Mouse (Mus musculus): ENCODE measurements around the gene Selenow. TPM values are rescaled to one million over a fixed set of nuclear protein-coding genes. Genes with fewer than 3 reads are reported as not detected.
A peak's percentile ranks its signal among the peaks of the same experiment; 100 is the strongest.

Gene Selenow
- 988 and 1,001 TPM in 2 replicates for polyA plus RNA-seq (2014; fragmentation: Nextera tagmentation; extraction: Ambion mirVana)

- peaks cover 5% of the 10 kb centered on the region for H3K36me3 ChIP-seq (ENCODE audit: control insufficient read depth, insufficient read depth, low read length)
- ATAC-seq (ENCODE audit: low FRiP score) (peak; percentile 96), DNase-seq (ENCODE audit: low spot score) (peak; percentile 96)
These were observed at the start of gene Selenow for GRCm38 (mm10) chr7:15922220-15922773. Gene Selenow (minus strand): TSS chr7:15922402.

GRCm38 (mm10) chr7:15969674-15970073, 47.5 kb upstream of the Selenow start:
- WGBS, result 85% methylated on average over 3 of the region's 3 CpGs
- DNase-seq (ENCODE audit: low spot score) (no peak), ATAC-seq (ENCODE audit: low FRiP score) (no peak)

More at GRCm38 (mm10) chr7:15922220-15922773, at the start of gene Selenow:
- Histone ChIP-seq H3K4me1 (replicated peaks; ENCODE audit: control insufficient read depth, insufficient read depth, low read length) (peaks cover 7% of the 10 kb centered on the region; the same call in 1 of the 2 replicates), H3K27me3 (ENCODE audit: control insufficient read depth, insufficient read depth, low read length) (no peaks in the 10 kb centered on the region), H3K9ac (ENCODE audit: low read depth, low read length) (peak within 1 kb of the TSS; percentile 73), H3K4me2 (replicated peaks; ENCODE audit: low read depth, low read length) (peak within 1 kb of the TSS; percentile 54), H3K9me3 (ENCODE audit: control insufficient read depth, low read length) (no peaks in the 10 kb centered on the region), H3K4me3 (ENCODE audit: low read depth, low read length) (peak within 1 kb of the TSS; percentile 57), H3K27ac (ENCODE audit: low read depth, low read length) (peak within 1 kb of the TSS; percentile 33)
- under 1% methylated on average over 33 of the region's 33 CpGs for WGBS

GRCm38 (mm10) chr7:15968322-15968721, 46.1 kb upstream of the Selenow start:
- DNase-seq (ENCODE audit: low spot score), result no peak
- Histone ChIP-seq H3K36me3 (ENCODE audit: control insufficient read depth, insufficient read depth, low read length) (peaks cover 13% of the 10 kb centered on the region), H3K9ac (ENCODE audit: low read depth, low read length) (no peak overlapping the region), H3K4me1 (replicated peaks; ENCODE audit: control insufficient read depth, insufficient read depth, low read length) (no peaks in the 10 kb centered on the region; the same call in 1 of the 2 replicates), H3K4me3 (ENCODE audit: low read depth, low read length) (no peak overlapping the region), H3K27me3 (ENCODE audit: control insufficient read depth, insufficient read depth, low read length) (no peaks in the 10 kb centered on the region), H3K4me2 (replicated peaks; ENCODE audit: low read depth, low read length) (no peak overlapping the region), H3K27ac (ENCODE audit: low read depth, low read length) (no peak overlapping the region), H3K9me3 (ENCODE audit: control insufficient read depth, low read length) (no peaks in the 10 kb centered on the region)
- ATAC-seq (ENCODE audit: low FRiP score), result no peak
- WGBS, result 85% methylated on average over 8 of the region's 8 CpGs

More at GRCm38 (mm10) chr7:15969674-15970073, 47.5 kb upstream of the Selenow start:
- Histone ChIP-seq H3K4me2 (replicated peaks; ENCODE audit: low read depth, low read length) (no peak overlapping the region), H3K9me3 (ENCODE audit: control insufficient read depth, low read length) (no peaks in the 10 kb centered on the region), H3K9ac (ENCODE audit: low read depth, low read length) (no peak overlapping the region), H3K27me3 (ENCODE audit: control insufficient read depth, insufficient read depth, low read length) (no peaks in the 10 kb centered on the region), H3K27ac (ENCODE audit: low read depth, low read length) (no peak overlapping the region), H3K4me3 (ENCODE audit: low read depth, low read length) (no peak overlapping the region), H3K36me3 (ENCODE audit: control insufficient read depth, insufficient read depth, low read length) (peaks cover 17% of the 10 kb centered on the region), H3K4me1 (replicated peaks; ENCODE audit: control insufficient read depth, insufficient read depth, low read length) (no peaks in the 10 kb centered on the region; the same call in 1 of the 2 replicates)

- Histone ChIP-seq H3K36me3 (ENCODE audit: control insufficient read depth, insufficient read depth, low read length) (peaks cover 13% of the 10 kb centered on the region), H3K9ac (ENCODE audit: low read depth, low read length) (peak within 1 kb of the TSS; percentile 37; the same call in 1 of the 2 replicates), H3K27ac (ENCODE audit: low read depth, low read length) (no peak within 1 kb of the TSS), H3K4me1 (replicated peaks; ENCODE audit: control insufficient read depth, insufficient read depth, low read length) (no peaks in the 10 kb centered on the region; the same call in 1 of the 2 replicates), H3K4me3 (ENCODE audit: low read depth, low read length) (peak within 1 kb of the TSS; percentile 31), H3K4me2 (replicated peaks; ENCODE audit: low read depth, low read length) (peak within 1 kb of the TSS; percentile 46), H3K27me3 (ENCODE audit: control insufficient read depth, insufficient read depth, low read length) (no peaks in the 10 kb centered on the region), H3K9me3 (ENCODE audit: control insufficient read depth, low read length) (no peaks in the 10 kb centered on the region)
- ATAC-seq (ENCODE audit: low FRiP score) (peak; percentile 85), DNase-seq (ENCODE audit: low spot score) (peak; percentile 87)
- WGBS, result 2% methylated on average over 19 of the region's 22 CpGs
These were observed 45.1 kb upstream of the Selenow start, which contains the start of gene Ehd2 for GRCm38 (mm10) chr7:15967312-15967711. Gene Ehd2 (minus strand): TSS chr7:15967567.

GRCm38 (mm10) chr7:15966489-15966888, 44.3 kb upstream of the Selenow start:
- Histone ChIP-seq H3K36me3 (ENCODE audit: control insufficient read depth, insufficient read depth, low read length) (peaks cover 6% of the 10 kb centered on the region; the same call in 1 of the 2 replicates), H3K4me2 (replicated peaks; ENCODE audit: low read depth, low read length) (no peak overlapping the region)

GRCm38 (mm10) chr7:15963798-15964652, 41.8 kb upstream of the Selenow start:
- ATAC-seq (ENCODE audit: low FRiP score), result no peak
- no peak overlapping the region for H3K9ac ChIP-seq (ENCODE audit: low read depth, low read length)
- H3K9me3 ChIP-seq (ENCODE audit: control insufficient read depth, low read length), result no peaks in the 10 kb centered on the region
- H3K4me1 ChIP-seq (replicated peaks; ENCODE audit: control insufficient read depth, insufficient read depth, low read length), result no peaks in the 10 kb centered on the region; the same call in 1 of the 2 replicates
- no peaks in the 10 kb centered on the region for H3K36me3 ChIP-seq (ENCODE audit: control insufficient read depth, insufficient read depth, low read length)
- H3K4me2 ChIP-seq (replicated peaks; ENCODE audit: low read depth, low read length), result no peak overlapping the region
- no peak overlapping the region for H3K27ac ChIP-seq (ENCODE audit: low read depth, low read length)
- H3K4me3 ChIP-seq (ENCODE audit: low read depth, low read length), result no peak overlapping the region
- WGBS, result 85% methylated on average over 32 of the region's 32 CpGs
- no peaks in the 10 kb centered on the region for H3K27me3 ChIP-seq (ENCODE audit: control insufficient read depth, insufficient read depth, low read length)
- no peak for DNase-seq (ENCODE audit: low spot score)

More at GRCm38 (mm10) chr7:15966489-15966888, 44.3 kb upstream of the Selenow start:
- no peaks in the 10 kb centered on the region for H3K27me3 ChIP-seq (ENCODE audit: control insufficient read depth, insufficient read depth, low read length)
- H3K9ac ChIP-seq (ENCODE audit: low read depth, low read length), result no peak overlapping the region
- WGBS, result 86% methylated on average over 3 of the region's 3 CpGs
- DNase-seq (ENCODE audit: low spot score), result no peak
- H3K4me1 ChIP-seq (replicated peaks; ENCODE audit: control insufficient read depth, insufficient read depth, low read length), result no peaks in the 10 kb centered on the region; the same call in 1 of the 2 replicates
- no peak for ATAC-seq (ENCODE audit: low FRiP score)
- no peaks in the 10 kb centered on the region for H3K9me3 ChIP-seq (ENCODE audit: control insufficient read depth, low read length)
- no peak overlapping the region for H3K4me3 ChIP-seq (ENCODE audit: low read depth, low read length)
- H3K27ac ChIP-seq (ENCODE audit: low read depth, low read length), result no peak overlapping the region

GRCm38 (mm10) chr7:15962311-15963288, 40.4 kb upstream of the Selenow start:
- Histone ChIP-seq H3K27me3 (ENCODE audit: control insufficient read depth, insufficient read depth, low read length) (no peaks in the 10 kb centered on the region), H3K4me1 (replicated peaks; ENCODE audit: control insufficient read depth, insufficient read depth, low read length) (no peaks in the 10 kb centered on the region; the same call in 1 of the 2 replicates), H3K9me3 (ENCODE audit: control insufficient read depth, low read length) (no peaks in the 10 kb centered on the region), H3K4me3 (ENCODE audit: low read depth, low read length) (no peak overlapping the region), H3K36me3 (ENCODE audit: control insufficient read depth, insufficient read depth, low read length) (no peaks in the 10 kb centered on the region), H3K27ac (ENCODE audit: low read depth, low read length) (no peak overlapping the region), H3K4me2 (replicated peaks; ENCODE audit: low read depth, low read length) (no peak overlapping the region), H3K9ac (ENCODE audit: low read depth, low read length) (no peak overlapping the region)
- 32% methylated on average over 12 of the region's 12 CpGs for WGBS
- ATAC-seq (ENCODE audit: low FRiP score) (no peak), DNase-seq (ENCODE audit: low spot score) (no peak)

- DNase-seq (ENCODE audit: low spot score) (no peak), ATAC-seq (ENCODE audit: low FRiP score) (no peak)
- Histone ChIP-seq H3K9me3 (ENCODE audit: control insufficient read depth, low read length) (no peaks in the 10 kb centered on the region), H3K9ac (ENCODE audit: low read depth, low read length) (no peak overlapping the region), H3K27me3 (ENCODE audit: control insufficient read depth, insufficient read depth, low read length) (no peaks in the 10 kb centered on the region), H3K36me3 (ENCODE audit: control insufficient read depth, insufficient read depth, low read length) (no peaks in the 10 kb centered on the region), H3K4me1 (replicated peaks; ENCODE audit: control insufficient read depth, insufficient read depth, low read length) (no peaks in the 10 kb centered on the region; the same call in 1 of the 2 replicates), H3K4me3 (ENCODE audit: low read depth, low read length) (no peak overlapping the region), H3K27ac (ENCODE audit: low read depth, low read length) (no peak overlapping the region), H3K4me2 (replicated peaks; ENCODE audit: low read depth, low read length) (no peak overlapping the region)
- 74% methylated on average over 7 of the region's 7 CpGs for WGBS
These were observed 39.6 kb upstream of the Selenow start for GRCm38 (mm10) chr7:15961798-15962197.
